Mouse (Mus musculus): ENCODE measurements around the gene Tmem164. TPM values are rescaled to one million over a fixed set of nuclear protein-coding genes. Genes with fewer than 3 reads are reported as not detected.
"Not testable (repeated sequence)": the region's sequence is repeated elsewhere in the genome, so short reads cannot be mapped to it uniquely, and the experiment has no call there.

Tmem164 gene
- 12.3 and 18.6 TPM in 2 replicates for total RNA-seq (2015; ENCODE audit: low replicate concordance)
- total RNA-seq (2017; ENCODE audit: low replicate concordance), result 11.0 and 12.2 TPM in 2 replicates

DNA sequence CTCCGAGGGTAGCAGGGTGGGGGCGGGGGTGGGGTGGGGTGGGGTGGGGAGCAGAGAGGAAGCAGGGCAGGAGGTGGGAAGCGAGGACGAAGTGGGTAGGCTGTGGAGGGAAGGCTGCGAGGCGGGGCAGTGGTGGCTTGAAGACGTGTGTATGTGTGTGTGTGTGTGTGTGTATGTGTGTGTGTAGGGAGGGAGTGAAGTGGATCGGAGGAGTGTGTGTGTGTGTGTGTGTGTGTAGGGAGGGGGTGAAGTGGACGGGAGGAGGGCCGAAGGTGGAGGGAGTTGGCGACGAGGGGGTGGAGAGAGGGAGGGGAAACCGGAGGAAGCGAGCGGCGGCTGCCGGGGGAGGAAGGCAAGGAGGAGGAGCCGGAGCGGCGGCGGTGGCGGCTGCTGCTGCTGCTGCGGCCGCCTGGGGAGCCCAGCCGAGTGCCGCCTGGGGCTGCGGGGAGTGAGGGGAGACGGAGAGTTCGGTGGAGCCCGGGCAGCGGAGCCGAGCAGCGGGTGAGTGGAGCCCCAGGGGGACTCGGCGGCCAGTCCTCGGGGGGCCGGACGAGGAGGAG, at the start of gene Tmem164:
Gene Tmem164, plus strand, starts transcription at position 351 of the 560 bp plus-strand sequence.
- peak; percentile 81 for ATAC-seq (replicated peaks; ENCODE audit: low FRiP score, poor library complexity, severe bottlenecking)

DNA sequence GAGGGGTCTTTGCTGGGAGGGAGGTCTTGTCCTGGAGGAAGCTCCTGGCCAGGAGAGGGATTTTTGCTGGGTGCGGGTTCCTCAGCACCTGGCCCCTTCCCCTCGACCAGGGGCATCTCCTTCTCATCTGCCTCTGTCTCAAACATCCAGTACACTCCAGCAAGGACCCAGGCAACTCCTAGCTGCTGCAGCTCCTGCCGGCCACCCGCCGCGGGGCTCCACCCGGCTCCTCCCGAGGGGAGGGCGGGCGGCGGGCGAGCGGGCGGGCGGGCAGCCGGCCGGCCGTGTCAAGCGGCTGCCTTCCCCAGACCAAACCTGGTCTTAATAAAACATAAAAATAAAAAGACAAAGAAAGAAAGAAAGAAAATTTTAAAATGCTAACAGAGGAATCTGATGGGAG, 48.2 kb upstream of the Tmem164 start:
- not testable (repeated sequence) for ATAC-seq (replicated peaks; ENCODE audit: low FRiP score, poor library complexity, severe bottlenecking)

DNA sequence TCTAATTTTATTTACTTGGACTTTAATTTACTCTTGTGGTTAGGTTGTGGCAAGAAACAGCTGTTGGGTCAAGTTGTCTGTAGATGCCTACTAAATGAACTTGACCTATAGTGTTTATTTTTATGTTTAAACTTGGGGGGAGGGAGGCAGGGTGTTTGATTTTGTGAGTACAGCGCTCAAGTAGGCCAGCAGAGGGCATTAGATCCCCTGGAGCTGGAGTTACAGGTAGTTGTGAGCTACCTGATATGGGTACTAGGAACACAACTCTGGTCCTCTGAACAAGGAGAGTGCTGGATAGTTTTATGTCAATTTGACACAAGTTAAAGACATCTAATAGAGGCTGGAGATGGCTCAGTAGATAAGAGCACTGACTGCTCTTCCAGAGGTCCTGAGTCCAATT, 34.0 kb upstream of the Tmem164 start:
- ATAC-seq (replicated peaks; ENCODE audit: low FRiP score, poor library complexity, severe bottlenecking), result no peak

DNA sequence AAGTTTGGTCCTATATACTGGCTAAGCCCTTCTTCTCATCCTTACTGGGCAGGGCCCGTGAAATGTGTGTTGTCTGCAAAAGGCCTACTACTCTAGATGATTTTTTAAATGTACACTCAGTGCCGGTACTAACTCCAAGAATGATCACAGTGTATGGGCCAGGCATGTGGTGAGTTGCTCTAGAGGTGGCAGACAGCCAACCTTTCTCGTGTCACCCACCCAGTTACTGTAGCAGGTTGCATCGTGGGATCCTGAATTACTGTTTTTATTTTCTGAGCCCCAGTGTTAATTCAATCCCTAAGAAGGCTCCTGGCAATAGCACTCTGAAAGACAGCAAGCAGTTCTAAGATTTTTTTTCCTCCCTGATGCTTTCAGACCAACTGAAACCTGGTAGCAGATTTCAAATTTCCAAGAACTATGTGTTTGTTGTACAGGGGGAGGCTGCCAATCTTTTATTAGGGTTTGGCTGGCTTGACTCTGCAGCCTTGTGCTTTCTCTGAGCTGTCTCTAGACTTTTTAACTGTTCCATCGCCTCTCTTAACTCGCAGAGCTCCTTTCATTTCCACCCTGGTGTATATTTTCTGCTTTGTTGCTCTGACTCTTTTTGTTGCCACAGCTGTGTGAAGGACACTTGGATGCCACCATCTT, 31.0 kb upstream of the Tmem164 start:
- ATAC-seq (replicated peaks; ENCODE audit: low FRiP score, poor library complexity, severe bottlenecking), result no peak

DNA sequence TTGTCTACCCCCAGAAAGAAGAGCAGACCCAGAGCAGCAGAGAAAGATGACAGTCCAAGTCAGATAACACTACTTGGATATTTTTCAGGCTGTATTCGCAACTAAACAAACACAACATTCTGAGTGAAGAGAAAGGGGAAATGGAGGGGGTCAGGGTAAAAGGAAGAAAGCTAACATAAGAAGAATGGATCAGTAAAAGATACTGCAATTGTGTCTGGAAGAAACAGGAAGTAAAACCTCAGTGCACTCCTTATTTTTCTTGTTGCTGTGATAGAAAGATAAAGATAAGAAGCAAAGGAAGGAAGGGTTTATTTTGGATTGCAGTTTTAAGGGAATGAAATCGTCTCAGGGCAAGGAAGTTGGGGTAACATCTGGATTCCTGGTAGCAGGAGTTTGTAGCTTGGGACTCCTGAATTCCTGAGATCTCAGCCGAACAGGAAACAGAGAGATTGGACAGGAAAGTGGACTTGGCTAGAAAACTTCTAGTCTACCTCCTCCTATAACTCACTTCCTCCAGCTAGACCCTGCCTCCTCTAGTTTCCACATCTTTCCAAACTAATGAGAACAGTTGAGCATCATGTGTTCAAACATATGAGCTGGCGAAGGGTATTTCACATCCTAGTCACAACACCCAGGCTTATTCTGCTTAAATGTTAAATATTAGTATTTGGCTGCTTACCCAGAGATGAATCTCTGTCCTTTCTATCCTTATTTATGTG, 16.3 kb upstream of the Tmem164 start:
- no peak for ATAC-seq (replicated peaks; ENCODE audit: low FRiP score, poor library complexity, severe bottlenecking)

DNA sequence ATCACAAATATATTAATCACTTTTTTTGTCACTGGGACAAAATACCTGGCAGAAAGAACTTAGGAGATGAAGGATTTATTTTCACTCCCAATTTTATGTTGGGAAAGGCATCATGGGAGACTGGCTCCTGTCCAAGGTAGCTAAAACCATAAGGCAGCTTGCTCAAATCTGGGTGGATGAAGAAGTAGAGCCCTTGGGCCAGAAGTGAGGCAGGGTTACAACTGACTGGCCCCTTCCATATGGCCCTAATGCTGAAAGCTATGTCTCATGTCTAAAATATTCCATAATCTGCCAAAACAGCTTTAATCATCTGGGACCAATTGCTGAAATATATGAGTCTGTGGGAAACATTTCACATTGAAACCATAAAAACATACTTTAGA, 15.8 kb upstream of the Tmem164 start:
- no peak for ATAC-seq (replicated peaks; ENCODE audit: low FRiP score, poor library complexity, severe bottlenecking)

DNA sequence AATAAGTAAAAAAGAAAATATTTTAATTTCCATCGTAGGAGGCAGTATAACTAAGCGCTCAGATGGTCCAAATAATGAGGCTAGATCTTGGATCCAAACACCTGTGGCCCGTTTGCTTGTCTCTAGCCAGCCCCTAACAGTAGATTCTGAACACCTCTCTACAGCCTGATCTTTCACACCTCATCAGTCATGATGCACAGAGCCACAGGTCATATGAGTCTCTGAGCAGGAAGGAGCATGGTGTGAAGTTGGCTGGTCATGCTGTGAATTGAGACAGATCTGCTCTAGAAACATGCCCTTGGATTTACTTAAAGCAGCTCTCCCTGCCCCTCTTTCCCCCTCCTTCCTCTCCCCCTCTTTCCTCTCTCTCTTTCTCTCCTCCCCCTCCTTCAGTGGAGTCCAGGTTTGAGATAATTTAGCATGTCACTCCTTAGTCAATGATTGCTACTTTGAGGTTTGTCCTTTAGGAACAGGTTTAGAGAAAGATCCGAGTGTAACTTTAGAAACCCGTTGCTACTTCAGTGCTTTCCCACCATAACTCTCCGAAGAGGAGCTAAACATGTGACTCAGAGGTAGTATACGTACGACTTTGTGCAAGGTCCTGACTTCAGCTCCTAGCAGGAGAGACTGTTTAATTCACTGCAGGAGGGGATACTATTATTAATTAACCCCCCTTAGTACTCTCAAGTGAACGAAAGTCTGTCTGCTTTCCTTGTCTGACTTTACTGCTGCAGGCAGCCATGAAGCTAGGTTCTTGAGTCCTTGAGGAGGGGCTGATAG, 11.7 kb upstream of the Tmem164 start:
- ATAC-seq (replicated peaks; ENCODE audit: low FRiP score, poor library complexity, severe bottlenecking), result no peak

DNA sequence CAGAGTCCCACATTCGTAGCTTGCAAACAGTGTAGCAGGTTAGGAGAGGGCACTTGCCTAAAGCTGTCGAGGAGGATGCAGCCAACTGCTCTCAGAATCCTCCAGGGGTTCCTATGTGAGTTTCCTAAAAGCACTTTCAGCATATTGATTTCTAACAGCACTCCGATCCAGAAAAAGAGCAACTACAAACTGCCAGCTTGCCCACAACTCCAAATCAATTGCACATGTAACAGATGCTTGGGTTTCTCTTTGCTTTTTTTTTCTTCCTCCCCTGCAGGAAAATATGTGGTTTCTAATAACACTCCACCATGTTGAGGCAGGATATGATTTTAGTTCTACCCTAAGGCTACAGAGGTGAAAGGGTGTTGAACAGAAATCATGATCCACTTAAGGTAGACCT, 11.1 kb upstream of the Tmem164 start:
- ATAC-seq (replicated peaks; ENCODE audit: low FRiP score, poor library complexity, severe bottlenecking), result no peak

DNA sequence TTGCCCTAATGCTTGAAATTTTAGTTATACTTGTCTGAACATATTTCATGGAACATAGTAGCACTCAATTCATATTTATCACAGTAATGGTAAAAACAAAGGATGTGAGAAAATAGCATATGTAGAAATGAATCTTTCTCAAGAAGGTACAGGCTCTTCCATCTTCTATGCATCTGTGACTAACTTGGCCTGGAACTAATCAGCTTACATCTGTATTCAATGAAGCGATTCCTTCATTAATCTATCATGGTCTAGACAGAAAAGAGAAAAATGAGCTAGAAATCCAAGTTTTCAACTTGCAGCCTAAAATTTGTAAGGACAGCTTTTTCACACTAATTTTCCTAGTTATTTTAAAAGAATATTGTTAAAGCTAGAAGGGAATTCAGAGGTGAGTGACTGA, 10.1 kb upstream of the Tmem164 start:
- ATAC-seq (replicated peaks; ENCODE audit: low FRiP score, poor library complexity, severe bottlenecking), result no peak

DNA sequence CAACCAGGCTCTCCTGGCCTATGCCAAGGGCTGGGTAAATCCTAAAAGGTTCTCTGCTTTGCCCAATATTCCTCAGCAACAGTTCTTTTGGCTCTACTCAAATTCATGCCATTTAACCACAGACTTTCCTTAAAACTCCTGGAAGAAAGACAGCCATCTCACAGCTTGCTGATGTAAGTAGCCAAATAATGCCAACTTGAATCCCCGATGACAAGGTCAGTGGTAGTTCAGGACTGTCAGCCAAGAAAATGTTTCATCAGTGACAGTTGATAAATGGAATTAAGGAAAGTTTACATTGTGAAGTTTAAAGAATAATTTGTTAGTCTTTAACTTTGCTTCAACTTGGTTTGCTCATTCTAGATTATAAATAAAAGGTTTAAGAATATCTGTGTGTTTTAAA, 8.5 kb upstream of the Tmem164 start:
- ATAC-seq (replicated peaks; ENCODE audit: low FRiP score, poor library complexity, severe bottlenecking), result no peak

DNA sequence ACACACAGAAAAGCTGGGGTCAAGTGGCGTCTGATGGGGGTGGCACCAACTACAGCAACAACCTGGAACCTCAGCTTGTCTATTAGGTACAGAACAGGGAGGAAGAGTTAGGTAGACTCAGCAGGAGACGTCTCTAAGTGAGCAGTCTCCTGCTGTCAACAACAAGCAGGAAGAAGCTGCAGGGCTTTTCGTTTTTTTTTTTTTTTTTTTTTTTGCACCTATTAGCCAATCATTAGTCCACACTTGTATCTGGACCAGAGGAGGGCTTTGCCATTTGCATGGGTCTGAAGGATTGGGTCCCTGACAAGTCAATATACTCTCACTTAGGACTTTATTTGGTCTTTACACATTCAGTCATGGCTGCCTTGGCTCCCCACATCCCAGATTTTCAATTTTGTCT, 4.0 kb upstream of the Tmem164 start:
- no peak for ATAC-seq (replicated peaks; ENCODE audit: low FRiP score, poor library complexity, severe bottlenecking)

DNA sequence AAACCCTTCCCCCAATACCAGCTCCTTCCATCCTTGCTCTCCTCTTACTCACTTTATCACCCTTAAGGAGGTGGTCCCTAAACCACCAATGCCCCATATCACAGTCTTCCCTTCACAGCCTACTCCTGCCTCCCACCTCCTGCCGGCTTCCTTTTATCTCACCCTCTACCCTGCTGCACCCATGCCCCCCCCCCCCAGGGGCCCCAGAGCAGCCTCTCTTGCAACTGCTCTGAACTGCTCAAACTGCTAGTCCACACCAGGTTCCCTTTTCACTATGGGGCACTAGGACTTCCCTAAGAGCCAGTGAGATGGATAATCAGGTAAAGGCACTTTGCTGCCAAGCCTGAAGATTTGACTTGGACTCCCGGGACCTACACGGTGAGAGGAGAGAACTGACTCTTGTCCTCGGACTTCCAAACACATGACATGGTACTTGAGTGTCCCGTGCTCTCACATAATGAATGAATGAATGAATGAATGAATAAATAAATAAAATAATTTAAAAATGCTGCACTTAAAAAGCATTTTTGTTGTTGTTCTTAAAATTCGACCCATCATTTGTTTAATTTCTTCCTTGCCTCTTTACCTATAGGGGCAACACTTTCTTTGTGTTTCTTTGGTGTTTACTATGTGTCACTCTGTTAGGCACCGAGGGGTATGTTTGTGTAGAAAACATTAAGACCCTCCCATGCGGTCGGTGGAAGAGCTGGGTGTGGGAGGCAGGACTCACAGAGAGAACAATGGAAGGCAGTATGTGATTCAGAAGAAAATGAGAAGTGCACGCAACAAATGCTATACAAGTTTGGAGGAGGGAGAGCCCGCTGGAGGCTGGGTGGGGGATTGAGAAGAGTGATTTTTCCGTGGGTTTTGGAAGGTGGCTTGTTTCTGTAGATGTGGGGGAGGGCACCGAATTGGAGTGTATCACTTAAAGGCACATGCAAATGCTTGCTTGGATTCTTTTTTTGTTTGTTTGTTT, 2.4 kb upstream of the Tmem164 start:
- ATAC-seq (replicated peaks; ENCODE audit: low FRiP score, poor library complexity, severe bottlenecking), result no peak

DNA sequence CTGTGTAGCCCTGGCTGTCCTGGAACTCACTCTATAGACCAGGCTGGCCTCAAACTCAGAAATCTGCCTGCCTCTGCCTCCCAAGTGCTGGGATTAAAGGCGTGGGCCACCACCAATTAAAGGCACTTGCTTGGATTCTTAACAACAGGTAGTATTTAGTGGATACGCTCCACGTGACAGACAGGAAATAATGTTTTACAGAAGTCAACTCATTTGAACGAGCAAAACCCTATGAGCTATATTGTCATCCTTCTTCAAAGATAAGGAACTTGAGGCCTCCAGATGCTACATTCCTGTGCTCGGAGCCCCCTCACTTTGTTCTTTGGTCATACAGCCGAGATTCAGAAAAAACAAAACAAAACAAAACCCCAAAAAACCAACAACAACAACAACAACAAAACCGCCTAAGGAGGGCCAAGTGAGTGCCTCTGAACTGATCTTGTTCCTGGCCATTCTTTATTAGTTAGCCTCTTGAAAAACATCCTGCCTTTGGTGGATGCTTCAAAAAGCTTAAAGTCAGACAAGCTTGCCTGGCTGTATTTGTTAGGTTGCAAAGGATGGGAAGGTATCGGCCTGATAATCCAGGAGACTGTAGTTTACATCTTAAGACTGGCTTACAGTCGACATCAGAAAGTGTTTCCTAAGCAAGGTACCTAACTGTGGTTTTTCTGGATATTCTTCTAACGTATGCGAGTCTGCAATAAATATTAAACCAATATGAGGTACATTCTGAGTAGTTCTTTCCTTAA, 1.5 kb upstream of the Tmem164 start:
- no peak for ATAC-seq (replicated peaks; ENCODE audit: low FRiP score, poor library complexity, severe bottlenecking)

DNA sequence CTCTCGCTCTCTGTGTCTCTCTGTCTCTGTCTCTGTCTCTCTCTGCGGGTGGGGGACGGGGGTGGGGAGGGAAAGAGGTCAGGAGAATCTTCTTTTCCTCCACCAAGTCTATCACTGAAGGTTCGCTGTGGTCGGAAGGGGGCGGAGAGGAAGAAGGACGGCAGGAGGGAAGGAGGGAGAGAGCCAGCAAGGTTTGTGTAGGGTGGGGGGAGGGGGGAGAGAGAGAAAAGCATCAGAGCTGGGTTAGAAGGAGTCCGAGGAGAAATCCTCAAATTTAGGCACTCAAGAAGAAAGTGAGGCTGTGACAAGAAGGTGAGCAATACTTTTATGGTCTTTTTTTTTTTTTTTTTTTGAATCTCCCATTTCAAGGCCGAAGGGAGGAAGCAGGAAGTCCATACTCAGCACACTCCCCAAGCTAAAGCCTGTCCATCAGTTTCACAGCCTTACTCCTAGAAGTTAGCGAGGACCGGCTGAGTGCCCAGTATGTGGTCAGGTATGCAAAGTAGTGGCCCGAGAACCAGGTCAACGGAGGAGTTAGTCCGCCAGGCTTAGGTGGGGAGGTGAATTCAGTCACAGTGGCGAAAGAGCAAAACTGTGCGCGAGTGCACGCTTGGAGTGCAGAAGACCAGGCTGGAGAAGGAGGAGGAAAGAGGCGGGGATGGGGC, 683 bp upstream of the Tmem164 start:
- ATAC-seq (replicated peaks; ENCODE audit: low FRiP score, poor library complexity, severe bottlenecking), result no peak

DNA sequence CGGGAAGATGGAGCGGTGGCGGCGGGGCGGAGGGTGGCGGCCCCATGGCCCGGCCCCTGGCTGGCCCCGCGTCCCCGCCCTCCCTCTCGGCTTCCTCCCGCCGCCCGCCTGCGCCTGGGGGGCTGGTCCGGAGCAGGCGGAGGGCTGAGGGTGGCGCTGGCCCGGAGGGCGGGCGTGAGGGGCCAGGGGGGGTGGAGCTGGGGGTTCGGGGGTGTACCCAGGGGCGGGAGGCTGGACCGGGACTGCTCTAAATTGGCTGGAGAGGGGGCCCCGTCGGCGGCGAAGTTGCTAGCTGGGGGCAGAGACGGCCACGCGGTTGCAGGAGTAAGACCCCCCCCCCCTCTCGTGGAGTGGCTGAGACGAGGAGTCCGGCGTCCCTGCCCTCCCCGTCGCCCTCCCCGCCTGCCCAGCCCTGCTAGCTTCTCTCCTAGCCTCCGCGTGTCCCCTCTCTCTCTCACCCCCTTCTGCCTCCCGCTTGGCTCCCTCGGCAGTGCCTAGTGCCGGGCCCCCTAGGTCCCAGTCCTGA, 473 bp downstream of the Tmem164 start:
- ATAC-seq (replicated peaks; ENCODE audit: low FRiP score, poor library complexity, severe bottlenecking), result peak; percentile 33; the same call in 1 of the 2 replicates

DNA sequence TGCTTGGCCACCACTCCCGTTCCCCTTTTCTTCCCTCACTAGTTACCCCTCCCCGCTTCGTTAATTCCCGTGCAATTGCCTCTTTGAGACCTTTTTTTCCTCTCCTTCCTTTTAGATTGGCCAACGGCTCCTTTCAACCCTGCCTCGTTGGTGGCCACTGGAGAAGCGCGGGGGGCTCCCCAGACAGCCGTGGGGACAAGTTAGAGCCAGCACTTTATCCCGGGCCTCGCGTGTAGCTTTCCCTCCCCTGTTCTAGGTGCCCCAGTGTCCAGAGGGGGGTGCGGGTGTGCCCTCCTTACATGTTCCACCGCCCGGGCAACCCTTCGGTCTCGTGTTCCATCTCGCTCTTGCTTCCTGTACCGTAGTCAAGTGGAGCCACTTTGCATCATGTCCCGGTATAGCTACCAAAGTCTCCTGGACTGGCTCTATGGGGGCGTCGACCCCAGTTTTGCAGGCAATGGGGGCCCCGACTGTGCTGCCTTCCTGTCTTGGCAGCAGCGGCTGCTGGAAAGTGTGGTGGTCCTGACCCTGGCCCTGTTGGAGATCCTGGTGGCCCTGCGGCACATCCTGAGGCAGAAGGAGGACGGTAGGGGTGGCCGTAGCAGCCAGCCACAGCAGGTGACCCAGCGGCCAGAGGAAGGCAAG, 1.1 kb downstream of the Tmem164 start:
- peak; percentile 34 for ATAC-seq (replicated peaks; ENCODE audit: low FRiP score, poor library complexity, severe bottlenecking)

DNA sequence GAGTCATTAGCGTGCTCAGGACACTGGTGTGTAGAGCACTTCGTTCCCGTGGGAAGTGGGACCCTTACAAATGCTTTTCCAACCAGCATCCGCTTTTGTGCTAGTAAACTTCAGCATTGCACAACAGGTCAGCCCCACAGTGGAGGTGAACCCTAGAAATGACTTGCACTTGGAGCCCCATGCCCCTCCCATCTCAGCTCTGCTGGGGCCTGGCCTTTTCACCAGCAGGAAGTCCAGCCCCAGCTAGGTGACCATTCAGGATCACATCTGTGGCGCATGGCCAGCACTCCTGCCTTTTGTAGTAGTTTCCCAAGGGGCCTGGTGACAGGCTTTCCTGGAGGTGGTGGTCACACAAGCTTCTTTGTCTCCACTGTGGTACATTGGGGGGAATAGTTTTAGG, 1.8 kb downstream of the Tmem164 start:
- no peak for ATAC-seq (replicated peaks; ENCODE audit: low FRiP score, poor library complexity, severe bottlenecking)

Data from erythroblast, adult 5-6 weeks (primary cell).